Mouse (Mus musculus): ENCODE results near the gene Gm49395. TPM values are rescaled to one million over a fixed set of nuclear protein-coding genes. Genes with fewer than 3 reads are reported as not detected.

Gene Gm49395
- polyA plus RNA-seq, 1 experiment from 2014 or later: 15.3 TPM

DNA sequence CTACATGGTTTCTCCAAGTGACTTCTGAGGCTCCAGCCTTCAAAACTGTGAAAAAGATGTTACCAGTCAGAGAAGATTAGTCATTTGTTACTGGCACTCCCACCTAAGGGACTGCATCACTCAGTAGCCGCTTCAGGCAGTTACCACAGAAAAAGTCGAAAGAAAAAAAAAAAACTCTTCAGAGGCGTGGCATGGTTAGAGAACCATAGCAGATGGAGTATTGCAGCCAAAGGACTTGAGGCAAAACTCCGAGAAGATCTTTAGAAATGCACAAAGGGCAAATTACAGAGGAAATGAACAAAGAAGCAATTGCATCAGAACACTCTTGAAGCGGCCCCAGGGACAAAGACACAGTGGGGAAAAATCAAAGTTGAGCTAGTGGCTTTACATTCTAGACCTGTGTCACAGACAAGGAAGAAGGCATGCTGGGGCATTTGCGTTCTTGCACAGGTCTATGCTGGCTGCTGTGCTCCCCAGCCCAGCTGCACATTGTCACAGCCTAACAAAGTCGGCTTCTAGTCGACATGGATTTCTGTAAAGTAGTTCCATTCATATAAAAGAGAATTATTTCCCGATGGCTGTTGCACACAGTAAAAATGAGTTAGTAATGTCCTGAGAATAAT, 95.4 kb downstream of the Gm49395 start:
- DNase-seq (ENCODE audit: low spot score): peak; percentile 63
- no peak overlapping the region for H3K4me3 ChIP-seq (replicated peaks; ENCODE audit: low read depth, low read length)
- TF ChIP-seq CTCF (IDR thresholded peaks at IDR 0.05; ENCODE audit: low read depth): no peak
- peaks cover 7% of the 10 kb centered on the region; the same call in 1 of the 2 replicates for H3K36me3 ChIP-seq (ENCODE audit: insufficient read depth, low read length)
- H3K9me3 ChIP-seq (replicated peaks; ENCODE audit: low read length): no peaks in the 10 kb centered on the region
- 45% methylated on average over 9 of the region's 9 CpGs for WGBS
- H3K9ac ChIP-seq (ENCODE audit: low read depth, low read length): no peak overlapping the region
- H3K4me2 ChIP-seq (ENCODE audit: low read length): no peak overlapping the region
- peak overlapping the region; percentile 70 for H3K27ac ChIP-seq
- no peak for ATAC-seq (replicated peaks; ENCODE audit: low FRiP score, low read depth)
- H3K4me1 ChIP-seq (replicated peaks; ENCODE audit: insufficient read depth, low read length): 0 out of 2 replicates have a peak, but pooled peaks cover 4% of the 10 kb centered on the region
- no peaks in the 10 kb centered on the region for H3K27me3 ChIP-seq (ENCODE audit: insufficient read depth, low read length)

GRCm38 (mm10) chr13:115005342-115005741, 96.4 kb downstream of the Gm49395 start:
- WGBS: 79% methylated on average over 6 of the region's 6 CpGs
- Histone ChIP-seq H3K9me3 (replicated peaks; ENCODE audit: low read length) (no peaks in the 10 kb centered on the region), H3K27ac (no peak overlapping the region), H3K9ac (ENCODE audit: low read depth, low read length) (no peak overlapping the region), H3K27me3 (ENCODE audit: insufficient read depth, low read length) (no peaks in the 10 kb centered on the region), H3K4me1 (replicated peaks; ENCODE audit: insufficient read depth, low read length) (0 out of 2 replicates have a peak, but pooled peaks cover 4% of the 10 kb centered on the region), H3K36me3 (ENCODE audit: insufficient read depth, low read length) (peaks cover 7% of the 10 kb centered on the region; the same call in 1 of the 2 replicates), H3K4me2 (ENCODE audit: low read length) (no peak overlapping the region), H3K4me3 (replicated peaks; ENCODE audit: low read depth, low read length) (no peak overlapping the region)
- ATAC-seq (replicated peaks; ENCODE audit: low FRiP score, low read depth) (no peak), DNase-seq (ENCODE audit: low spot score) (no peak)
- no peak for TF ChIP-seq CTCF (IDR thresholded peaks at IDR 0.05; ENCODE audit: low read depth)

DNA sequence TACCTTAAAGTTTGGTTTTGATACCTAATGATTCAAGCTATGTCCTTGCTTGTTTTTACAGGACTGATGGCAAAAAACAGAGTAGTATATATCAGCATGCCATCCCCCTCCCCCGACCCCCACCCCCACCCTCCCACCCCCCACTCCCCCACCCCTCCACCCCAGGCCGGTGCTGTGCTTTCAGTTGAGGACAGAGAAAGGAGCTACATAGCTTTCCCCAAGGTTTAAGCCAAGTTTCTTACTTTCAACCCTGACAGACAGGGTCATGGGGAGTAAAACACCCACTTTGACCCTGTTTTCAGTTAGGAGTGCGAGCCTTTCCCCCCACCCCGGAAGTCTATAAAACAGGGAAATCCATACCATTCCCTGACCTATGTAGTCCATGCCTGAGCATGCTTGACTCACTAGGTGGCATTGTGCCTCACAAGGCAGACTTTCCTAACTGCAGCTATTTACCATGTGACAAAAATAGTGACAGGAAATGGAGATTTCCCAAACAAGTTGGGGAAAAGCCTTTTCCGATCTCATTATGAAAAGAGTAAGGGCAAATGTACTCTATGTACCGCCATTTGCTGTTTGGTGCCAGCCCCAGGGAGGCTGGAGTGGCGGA, 98.2 kb downstream of the Gm49395 start:
- peak; percentile 49 for DNase-seq (ENCODE audit: low spot score)
- 18% methylated on average over 7 of the region's 7 CpGs for WGBS
- no peak overlapping the region for H3K9ac ChIP-seq (ENCODE audit: low read depth, low read length)

DNA sequence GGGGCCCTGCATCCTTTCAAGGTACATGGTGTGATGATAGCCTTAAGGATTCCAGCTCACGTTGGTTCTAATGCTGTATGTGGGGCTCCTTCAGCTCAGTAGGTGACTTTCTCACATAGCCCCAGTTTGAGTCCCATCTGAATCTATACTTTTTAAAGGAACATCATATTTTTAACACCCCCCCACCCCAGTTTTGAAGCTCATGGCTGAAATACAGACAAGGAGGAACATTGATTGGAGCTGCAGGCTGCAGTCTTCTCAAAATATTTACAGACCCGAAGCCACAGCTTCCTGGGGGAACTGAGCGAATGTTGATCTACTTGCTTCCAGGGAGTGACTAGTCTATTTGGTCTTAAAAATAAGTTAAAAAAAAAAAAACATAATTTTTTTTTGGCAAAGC, 98.9 kb downstream of the Gm49395 start:
- H3K9ac ChIP-seq (ENCODE audit: low read depth, low read length): no peak overlapping the region
- H3K36me3 ChIP-seq (ENCODE audit: insufficient read depth, low read length): no peaks in the 10 kb centered on the region
- H3K27me3 ChIP-seq (ENCODE audit: insufficient read depth, low read length): no peaks in the 10 kb centered on the region
- no peak for TF ChIP-seq CTCF (IDR thresholded peaks at IDR 0.05; ENCODE audit: low read depth)
- H3K4me2 ChIP-seq (ENCODE audit: low read length): no peak overlapping the region
- no peak overlapping the region for H3K27ac ChIP-seq
- H3K4me3 ChIP-seq (replicated peaks; ENCODE audit: low read depth, low read length): no peak overlapping the region
- WGBS: 78% methylated on average over 3 of the region's 3 CpGs
- ATAC-seq (replicated peaks; ENCODE audit: low FRiP score, low read depth) (no peak), DNase-seq (ENCODE audit: low spot score) (no peak)
- 0 out of 2 replicates have a peak, but pooled peaks cover 4% of the 10 kb centered on the region for H3K4me1 ChIP-seq (replicated peaks; ENCODE audit: insufficient read depth, low read length)
- no peaks in the 10 kb centered on the region for H3K9me3 ChIP-seq (replicated peaks; ENCODE audit: low read length)

More for the DNA sequence above, 98.2 kb downstream of the Gm49395 start:
- H3K4me3 ChIP-seq (replicated peaks; ENCODE audit: low read depth, low read length): no peak overlapping the region
- H3K4me1 ChIP-seq (replicated peaks; ENCODE audit: insufficient read depth, low read length): 0 out of 2 replicates have a peak, but pooled peaks cover 4% of the 10 kb centered on the region
- peak; percentile 68 for TF ChIP-seq CTCF (IDR thresholded peaks at IDR 0.05; ENCODE audit: low read depth)
- H3K27me3 ChIP-seq (ENCODE audit: insufficient read depth, low read length): no peaks in the 10 kb centered on the region
- H3K36me3 ChIP-seq (ENCODE audit: insufficient read depth, low read length): no peaks in the 10 kb centered on the region
- 0 out of 2 replicates have a peak overlapping the region, but pooled peaks have one; percentile 31 for H3K27ac ChIP-seq
- no peak; the same call in 1 of the 2 replicates for ATAC-seq (replicated peaks; ENCODE audit: low FRiP score, low read depth)
- H3K4me2 ChIP-seq (ENCODE audit: low read length): peak overlapping the region; percentile 18; the same call in 1 of the 2 replicates
- H3K9me3 ChIP-seq (replicated peaks; ENCODE audit: low read length): no peaks in the 10 kb centered on the region

DNA sequence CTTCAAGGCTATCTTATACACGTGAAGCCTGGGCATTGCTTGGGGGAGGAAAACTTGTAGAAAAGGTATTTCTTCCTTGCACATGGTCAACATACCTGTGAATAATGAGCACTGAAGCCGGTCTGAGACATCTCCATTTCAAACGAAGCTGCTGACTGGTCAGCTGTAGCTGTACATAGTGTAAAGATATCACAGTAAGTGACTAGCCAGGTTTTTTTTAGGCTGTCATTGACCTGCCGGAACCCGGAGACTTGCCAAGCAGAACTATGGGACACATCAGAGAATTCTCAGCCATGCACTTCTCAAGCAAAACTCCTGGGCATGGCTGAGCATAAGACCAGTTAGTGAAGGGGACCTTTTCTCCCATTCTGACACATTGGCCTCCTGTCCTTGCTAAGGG, 99.6 kb downstream of the Gm49395 start:
- Histone ChIP-seq H3K36me3 (ENCODE audit: insufficient read depth, low read length) (no peaks in the 10 kb centered on the region), H3K9me3 (replicated peaks; ENCODE audit: low read length) (no peaks in the 10 kb centered on the region), H3K27ac (no peak overlapping the region), H3K4me1 (replicated peaks; ENCODE audit: insufficient read depth, low read length) (0 out of 2 replicates have a peak, but pooled peaks cover 4% of the 10 kb centered on the region), H3K27me3 (ENCODE audit: insufficient read depth, low read length) (no peaks in the 10 kb centered on the region), H3K9ac (ENCODE audit: low read depth, low read length) (no peak overlapping the region), H3K4me2 (ENCODE audit: low read length) (no peak overlapping the region), H3K4me3 (replicated peaks; ENCODE audit: low read depth, low read length) (no peak overlapping the region)
- WGBS: 80% methylated on average over 5 of the region's 5 CpGs
- no peak for TF ChIP-seq CTCF (IDR thresholded peaks at IDR 0.05; ENCODE audit: low read depth)
- DNase-seq (ENCODE audit: low spot score) (no peak), ATAC-seq (replicated peaks; ENCODE audit: low FRiP score, low read depth) (no peak)

- no peak for DNase-seq (ENCODE audit: low spot score)
- no peak overlapping the region for H3K9ac ChIP-seq (ENCODE audit: low read depth, low read length)
- H3K4me1 ChIP-seq (replicated peaks; ENCODE audit: insufficient read depth, low read length): 0 out of 2 replicates have a peak, but pooled peaks cover 4% of the 10 kb centered on the region
- no peaks in the 10 kb centered on the region for H3K9me3 ChIP-seq (replicated peaks; ENCODE audit: low read length)
- TF ChIP-seq CTCF (IDR thresholded peaks at IDR 0.05; ENCODE audit: low read depth): no peak
- no peaks in the 10 kb centered on the region for H3K36me3 ChIP-seq (ENCODE audit: insufficient read depth, low read length)
- 91% methylated on average over 4 of the region's 4 CpGs for WGBS
- no peak overlapping the region for H3K27ac ChIP-seq
- no peak for ATAC-seq (replicated peaks; ENCODE audit: low FRiP score, low read depth)
- no peaks in the 10 kb centered on the region for H3K27me3 ChIP-seq (ENCODE audit: insufficient read depth, low read length)
- H3K4me2 ChIP-seq (ENCODE audit: low read length): no peak overlapping the region
- no peak overlapping the region for H3K4me3 ChIP-seq (replicated peaks; ENCODE audit: low read depth, low read length)
Observed at GRCm38 (mm10) chr13:114999582-114999981, 102.1 kb downstream of the Gm49395 start.
